Mouse (Mus musculus) v-Abl transformed pro-B cells (cell line): ENCODE measurements around the gene Gm20388.

Experiments used
- in situ Hi-C, 2 experiments: fragments of 400-800 bp; cut with MboI; formaldehyde crosslinking; loops; one replicate each; pipeline ENCODE4 v1.15.1; 2025; ENCODE audit not compliant: unreplicated experiment in 2 of 2

The Gm20388 gene

DNA sequence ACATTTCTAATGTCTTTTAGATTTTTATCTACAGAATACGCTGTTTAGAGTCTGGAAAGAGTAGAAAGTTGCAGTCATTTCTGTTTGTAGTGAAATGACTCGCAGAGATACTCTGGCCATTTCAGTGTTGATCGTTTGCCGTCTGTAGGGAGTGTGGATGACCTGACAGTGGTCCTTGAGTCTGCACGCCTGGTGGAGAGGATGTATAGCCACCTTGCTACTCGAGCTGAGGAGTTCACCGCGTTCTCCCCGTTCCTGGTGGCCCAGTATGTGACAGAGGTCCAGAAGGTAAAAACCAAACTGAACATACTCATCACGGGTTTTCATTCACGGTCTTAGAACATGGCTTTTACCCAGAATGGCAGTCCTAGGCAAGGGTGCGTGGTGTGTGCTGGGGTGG lies 4134.3 kb downstream of the Gm20388 start:
- in situ Hi-C loops = loop anchor here in 1 of 2 experiments (10.0 kb wide), 1 partner anchor 250 kb away; no protein-coding TSS in a partner anchor

DNA sequence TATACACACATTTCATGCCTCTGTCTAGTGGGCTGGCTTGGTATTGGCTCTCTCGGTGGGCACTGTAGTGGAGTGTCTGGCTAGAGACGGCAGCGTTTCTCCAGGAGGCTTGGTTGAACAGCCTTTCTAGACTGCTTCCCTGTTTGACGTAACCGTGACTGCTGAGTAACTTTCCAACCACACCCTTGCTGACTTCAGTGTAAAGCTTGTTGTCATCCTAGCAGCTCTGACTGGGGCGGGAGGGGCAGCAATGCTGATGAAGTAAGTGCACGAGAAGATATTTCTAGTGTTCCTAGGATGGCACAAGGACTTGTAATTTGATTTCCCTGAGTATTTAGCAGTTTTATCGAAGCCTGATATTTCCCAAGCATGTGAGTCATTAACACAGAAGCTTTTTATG lies 4135.2 kb downstream of the Gm20388 start:
- in situ Hi-C loops = loop anchor here in 1 of 2 experiments (10.0 kb wide), 1 partner anchor 251 kb away; no protein-coding TSS in a partner anchor

DNA sequence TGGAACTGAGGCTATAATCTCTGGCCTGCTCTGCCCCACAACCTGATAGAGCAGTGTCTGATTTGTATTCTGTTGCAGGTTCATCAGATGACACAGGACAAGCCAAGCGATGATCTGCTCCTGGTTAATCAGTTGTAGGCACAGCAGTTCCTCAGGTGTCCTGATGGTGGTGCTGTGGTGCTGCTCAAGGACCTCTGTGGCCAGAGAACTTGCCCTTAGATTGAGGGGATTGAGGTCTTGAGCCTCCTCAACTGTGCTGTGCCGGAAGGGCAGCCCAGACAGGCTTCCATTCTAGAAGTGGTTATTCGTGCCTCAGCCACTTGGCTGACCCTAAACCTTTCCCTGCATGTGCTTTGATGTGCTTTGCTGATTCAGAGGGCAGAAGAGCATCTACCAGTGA lies 4141.5 kb downstream of the Gm20388 start:
- in situ Hi-C loops = loop anchor here (5.0 to 10.0 kb wide), 3 partner anchors 163 to 300 kb away; no protein-coding TSS in a partner anchor

DNA sequence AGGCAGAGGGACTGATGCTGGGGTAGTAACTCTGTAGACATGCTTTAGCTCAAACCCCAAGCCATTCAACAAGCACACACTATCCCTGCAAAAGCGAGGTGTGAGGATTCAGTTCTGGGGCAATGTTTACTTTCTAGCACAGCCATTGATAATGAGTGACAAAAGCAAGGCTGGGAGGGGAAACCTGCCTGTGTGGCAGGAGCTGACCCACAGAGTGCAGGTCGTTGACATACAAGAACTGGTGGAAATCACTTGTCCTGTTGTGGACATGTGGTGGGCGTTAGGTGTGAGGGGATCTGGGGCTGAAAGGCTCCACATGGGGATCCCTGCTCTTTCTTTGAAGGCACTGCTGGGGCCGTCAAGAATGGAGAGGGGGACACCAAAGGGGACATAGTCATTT lies 4141.9 kb downstream of the Gm20388 start:
- in situ Hi-C loops = loop anchor here (5.0 to 10.0 kb wide), 3 partner anchors 162 to 300 kb away; no protein-coding TSS in a partner anchor

DNA sequence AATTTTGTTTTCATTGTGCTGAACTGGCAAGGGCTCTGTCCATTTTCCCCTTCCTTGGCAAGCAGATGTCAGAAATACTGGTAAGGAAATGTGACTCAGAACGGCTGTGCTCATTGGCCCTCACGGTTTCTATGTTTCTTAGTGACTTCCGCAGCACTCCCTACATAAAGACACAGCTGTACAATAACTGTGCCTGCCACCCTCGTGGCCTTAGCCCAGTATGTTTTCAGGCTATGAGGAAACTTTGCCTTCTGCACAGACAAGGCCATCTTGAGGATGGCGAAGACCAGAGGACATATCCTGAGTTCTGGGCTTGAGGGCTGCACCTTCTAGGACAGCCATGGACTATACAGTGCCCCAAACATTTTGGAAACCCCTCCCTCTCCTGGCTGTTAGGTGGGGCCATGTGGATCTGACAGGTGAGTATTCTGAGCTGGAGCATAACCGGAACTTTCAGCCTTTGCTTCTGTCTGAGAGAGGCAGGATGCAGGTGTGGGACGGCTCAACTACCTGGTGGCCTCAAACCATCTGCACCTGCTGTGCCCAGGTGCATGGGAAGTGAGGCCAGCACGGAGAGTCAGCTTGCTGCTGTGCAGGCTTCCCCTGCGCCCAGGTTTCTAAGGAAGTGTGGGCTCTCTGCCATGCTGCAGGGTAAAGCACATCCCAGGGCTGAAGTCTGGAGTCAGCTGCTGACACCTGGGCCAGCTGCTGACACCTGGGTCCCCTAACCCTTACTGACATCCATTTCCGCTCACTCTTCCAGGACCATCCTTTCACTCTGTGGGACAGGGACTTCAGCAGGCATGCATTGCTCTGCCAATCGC lies 4146.4 kb downstream of the Gm20388 start:
- in situ Hi-C loops = loop anchor here (10.0 kb wide), 2 partner anchors 158 to 168 kb away; no protein-coding TSS in a partner anchor

DNA sequence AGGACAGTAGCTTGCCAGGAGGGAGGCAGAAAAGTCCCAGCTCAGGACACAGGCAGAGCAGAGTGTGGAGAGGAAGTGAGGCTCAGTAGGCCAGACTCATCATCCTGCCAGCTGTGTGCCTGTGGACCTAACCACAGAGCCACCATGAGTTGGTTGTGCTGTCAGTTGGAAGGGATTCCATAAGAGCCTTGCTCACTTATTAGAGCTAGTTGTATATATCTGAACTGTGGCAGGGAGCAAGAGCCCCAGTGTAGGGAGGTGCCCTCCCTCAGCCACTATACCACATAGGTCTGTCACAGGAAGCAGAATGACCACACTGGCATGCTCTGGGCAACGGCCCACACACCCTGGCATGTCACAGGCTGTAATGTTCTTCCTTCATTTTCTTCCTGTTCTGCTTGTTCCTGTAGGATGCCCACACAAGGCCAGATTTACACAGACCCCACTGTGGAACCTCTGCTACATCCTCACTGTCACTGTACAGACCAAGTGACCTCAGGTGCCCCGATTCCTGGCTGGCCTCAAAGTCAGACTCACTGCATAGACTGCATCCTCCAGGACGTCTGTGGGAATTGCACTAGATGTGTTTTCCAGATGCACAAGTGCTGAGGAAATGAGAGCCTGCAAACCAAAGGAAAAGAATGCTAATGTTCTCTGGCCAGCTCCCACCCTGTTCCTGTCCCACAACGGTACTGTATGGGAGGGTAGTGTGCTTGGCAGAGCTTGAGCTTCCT lies 4155.9 kb downstream of the Gm20388 start:
- in situ Hi-C loops = no loop called here

DNA sequence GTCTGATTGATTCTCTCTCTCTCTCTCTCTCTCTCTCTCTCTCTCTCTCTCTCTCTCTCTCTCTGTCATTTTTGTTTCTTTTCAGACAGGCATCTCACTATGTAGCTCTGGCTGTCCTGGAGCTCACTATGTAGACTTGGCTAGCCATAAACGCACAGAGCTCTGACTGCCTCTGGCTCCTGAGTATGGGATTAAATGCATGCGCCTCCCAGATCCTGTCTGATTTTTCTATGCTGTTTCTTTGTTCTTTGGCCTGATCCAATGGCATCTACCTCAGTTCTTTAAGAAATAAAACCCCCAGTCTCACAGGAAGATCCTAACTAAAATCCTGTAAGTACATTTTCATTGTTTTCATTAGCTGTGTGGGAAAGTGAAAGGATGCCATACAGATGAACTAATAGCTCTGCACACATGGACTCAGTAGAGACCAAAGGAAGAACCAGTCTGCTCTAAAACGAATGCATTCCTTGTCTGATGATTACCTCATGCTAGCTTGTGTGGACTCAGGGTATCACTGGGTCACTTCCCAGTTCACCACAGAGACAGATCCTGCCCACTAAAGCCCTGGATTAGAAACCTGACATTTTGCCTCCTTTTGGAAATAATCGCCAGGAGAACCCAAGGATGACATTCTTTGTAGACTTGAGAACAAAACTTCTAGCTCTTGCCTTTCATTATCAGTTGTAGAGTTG lies 4156.6 kb downstream of the Gm20388 start:
- in situ Hi-C loops = no loop called here

DNA sequence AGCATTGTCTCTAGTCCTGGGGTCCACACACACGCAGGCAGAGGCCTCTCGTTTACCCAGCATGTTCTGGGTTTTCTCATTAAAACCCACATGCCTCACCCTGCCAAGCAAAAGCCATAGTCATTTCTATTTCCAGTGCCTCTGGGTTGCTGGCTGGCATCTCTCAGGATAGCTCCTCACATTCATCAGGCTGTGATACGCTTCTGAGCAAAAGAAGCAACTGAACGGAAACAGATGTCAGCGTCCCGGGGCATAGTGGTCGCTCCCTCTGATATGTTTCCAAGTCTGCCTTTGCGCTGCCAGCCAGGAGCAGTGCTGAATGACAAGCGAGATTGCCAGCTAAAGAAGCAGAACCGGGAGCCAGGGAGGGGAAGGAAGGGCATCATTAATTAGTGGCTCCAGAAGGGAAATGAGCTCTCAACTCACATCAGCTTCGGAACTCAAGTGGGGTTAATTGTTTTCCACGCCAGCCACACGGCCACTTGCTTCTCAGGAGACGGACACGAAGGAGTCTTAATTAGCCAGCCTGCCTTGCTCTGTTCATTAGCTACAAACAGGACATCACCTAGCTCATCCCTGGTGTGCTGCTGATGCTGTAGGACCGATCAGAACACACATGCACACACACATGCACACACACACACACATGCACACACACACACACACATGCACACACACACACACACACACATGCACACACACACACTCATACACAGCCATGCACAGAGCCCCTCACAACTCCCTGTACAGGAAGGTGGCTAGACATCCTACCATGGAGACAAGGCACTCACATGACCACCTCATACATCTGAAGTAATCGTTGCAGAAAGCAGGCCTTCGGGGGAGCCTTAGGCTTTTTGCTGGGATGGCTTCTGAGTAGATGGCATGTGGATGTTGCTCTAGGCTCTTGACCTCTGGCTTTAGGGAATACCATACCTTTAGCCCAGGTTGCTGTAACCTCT lies 4160.0 kb downstream of the Gm20388 start:
- in situ Hi-C loops = loop anchor here in 1 of 2 experiments (10.0 kb wide), 1 partner anchor 124 kb away; no protein-coding TSS in a partner anchor

DNA sequence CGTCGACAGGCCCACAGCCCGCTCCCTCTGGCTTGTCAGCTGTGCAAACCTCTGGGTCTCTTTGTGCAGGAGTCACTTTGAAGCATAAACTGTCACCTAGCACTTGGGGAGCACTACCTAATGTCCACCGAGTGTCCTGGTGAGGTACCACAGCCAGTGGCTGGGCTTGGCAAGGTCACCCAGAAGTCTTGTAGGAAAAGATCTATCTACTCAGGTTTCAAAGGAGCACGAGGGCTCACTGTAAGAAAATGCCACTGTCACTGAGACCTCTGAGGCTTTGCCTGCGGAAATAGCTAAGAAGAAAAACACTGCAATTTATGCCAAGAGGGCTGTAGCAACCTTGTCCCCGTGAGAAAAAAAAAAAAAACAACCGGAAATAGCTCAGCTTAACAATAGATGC lies 4165.3 kb downstream of the Gm20388 start:
- in situ Hi-C loops = loop anchor here in 1 of 2 experiments (10.0 kb wide), 1 partner anchor 119 kb away; no protein-coding TSS in a partner anchor

DNA sequence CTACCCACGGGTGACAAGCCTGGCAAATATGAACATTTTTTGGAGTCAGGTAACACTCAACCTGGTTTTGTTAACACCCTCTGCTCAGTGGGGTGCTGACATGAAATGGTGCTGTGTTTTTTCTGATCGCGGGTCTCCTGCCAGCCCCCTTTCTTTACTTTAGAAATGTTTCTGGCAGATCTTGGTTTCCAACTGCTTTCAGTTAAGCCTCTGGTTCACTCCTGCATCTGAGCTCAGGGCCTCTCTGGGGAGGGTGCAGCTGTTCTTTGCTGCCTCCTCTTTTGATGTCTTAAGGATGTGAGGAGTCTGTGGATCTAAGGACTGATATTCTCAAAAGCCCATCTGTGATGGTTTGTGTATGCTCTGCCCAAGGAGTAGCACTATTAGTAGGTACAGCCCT lies 4165.8 kb downstream of the Gm20388 start:
- in situ Hi-C loops = loop anchor here in 1 of 2 experiments (10.0 kb wide), 1 partner anchor 118 kb away; no protein-coding TSS in a partner anchor

DNA sequence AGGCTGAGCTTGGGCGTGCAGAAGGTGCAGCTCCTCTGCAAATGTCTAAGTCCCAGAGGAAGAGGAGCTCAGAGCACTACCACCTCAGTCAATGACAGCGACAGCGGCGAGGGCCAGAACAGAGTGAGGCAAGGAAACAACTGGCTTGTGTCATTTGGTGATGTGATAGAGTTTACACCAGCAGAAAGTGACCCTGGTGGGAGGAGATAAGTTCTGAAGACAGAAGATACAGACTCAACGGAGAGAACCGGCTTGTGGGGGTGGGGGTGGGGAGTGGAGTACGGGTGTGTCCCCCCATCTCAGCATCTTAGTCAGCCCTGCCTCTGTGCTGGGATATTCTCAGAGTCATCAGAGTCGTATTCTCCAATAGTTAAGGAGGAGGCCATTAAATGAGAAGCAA lies 4166.7 kb downstream of the Gm20388 start:
- in situ Hi-C loops = loop anchor here in 1 of 2 experiments (10.0 kb wide), 1 partner anchor 117 kb away; no protein-coding TSS in a partner anchor

DNA sequence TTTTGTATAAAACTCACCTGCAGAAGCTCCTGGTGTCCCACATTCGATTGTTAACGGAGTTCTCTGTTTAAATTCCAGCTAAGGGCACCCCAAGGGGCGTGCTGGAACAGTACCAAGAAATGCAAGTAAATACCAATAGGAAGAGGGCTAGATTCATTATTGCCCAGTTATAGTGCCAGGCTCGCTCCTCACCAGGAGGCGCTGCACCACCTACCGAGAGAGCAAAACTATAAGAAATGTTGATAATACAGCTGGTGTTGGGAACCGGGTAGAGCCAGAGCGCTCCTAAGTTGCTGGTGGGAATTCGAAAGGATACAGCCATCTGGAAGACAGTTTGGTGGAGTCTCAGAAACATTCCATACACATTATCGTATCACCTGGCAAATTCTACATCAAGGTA lies 4167.4 kb downstream of the Gm20388 start:
- in situ Hi-C loops = loop anchor here in 1 of 2 experiments (10.0 kb wide), 1 partner anchor 117 kb away; no protein-coding TSS in a partner anchor

DNA sequence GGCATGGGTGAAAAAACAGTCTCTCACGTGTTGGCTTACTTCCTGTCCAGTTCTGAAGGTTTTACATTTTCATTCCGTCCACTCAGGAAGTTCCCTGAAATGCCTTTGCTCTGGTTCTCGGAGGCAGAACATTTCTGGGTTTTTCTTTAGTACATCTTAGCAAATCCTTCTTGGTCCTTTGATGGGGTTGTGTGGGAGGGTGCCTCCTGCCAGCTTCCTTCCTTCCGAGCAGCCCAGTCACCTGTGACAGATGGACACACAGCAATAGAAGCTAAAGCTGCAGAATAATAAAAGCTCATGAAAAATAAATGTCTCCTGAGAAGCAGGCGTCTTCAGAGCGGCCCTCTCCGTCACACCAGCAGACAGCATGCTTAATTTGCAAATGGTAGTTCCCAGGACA lies 4168.3 kb downstream of the Gm20388 start:
- in situ Hi-C loops = loop anchor here in 1 of 2 experiments (10.0 kb wide), 1 partner anchor 116 kb away; no protein-coding TSS in a partner anchor

DNA sequence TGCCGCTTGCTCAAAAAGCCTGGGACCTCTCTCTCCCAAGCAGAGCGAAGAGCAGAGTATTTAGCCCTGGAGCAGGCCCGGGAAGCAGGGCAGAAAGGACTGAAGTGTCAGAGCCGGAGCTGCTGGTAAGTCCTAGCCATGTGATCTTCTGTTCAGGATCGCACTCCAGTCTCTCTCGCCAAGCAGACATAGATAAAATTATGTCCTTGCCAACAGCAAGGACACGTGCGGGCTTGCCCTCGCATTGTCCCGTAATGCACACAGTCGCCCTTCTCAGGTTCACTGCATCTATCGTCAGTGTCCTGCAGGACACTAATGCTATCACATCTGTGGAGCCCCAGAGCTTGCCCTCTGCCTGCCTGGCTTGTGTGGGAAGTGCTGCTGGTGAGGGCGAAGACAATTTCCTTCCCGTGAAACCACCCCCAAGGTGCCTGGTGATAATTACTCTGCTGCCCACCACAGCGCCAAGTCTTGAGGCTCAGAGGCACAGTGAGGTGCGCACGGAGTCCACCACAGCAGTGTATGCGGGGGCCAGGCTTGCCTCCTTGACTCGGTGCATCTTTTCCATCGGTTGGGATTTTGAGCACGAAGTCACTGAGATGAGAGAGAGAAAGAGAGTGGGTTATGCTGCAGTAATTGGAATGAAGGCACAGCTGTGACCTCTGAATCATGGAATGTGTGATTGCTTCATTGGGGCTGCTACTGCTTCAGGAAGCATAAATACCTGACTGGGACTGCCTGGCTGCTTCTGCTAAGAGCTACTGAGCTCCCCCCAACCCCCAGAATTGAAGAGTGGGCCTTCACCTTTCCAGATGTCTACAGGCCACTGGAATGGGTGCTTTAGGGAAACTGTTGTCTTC lies 4170.1 kb downstream of the Gm20388 start:
- in situ Hi-C loops = no loop called here

DNA sequence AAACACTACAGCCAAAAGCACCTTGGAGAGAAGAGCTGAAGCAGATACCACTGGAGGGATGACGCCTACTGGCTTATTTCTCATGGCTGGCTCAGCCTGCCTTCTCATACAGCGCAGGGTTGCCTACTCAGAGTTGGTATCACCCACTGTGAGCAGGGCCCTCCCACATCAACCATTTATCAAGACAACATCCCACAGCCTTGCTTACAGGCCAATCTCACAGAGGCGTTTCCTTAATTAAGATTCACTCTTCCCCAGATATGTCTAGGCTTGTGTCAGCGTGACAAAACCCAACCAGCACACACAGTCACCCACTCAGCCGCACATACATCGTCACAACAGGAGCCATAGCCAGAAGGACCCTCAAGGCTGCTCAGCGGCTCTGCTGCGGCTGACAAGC lies 4172.0 kb downstream of the Gm20388 start:
- in situ Hi-C loops = no loop called here

DNA sequence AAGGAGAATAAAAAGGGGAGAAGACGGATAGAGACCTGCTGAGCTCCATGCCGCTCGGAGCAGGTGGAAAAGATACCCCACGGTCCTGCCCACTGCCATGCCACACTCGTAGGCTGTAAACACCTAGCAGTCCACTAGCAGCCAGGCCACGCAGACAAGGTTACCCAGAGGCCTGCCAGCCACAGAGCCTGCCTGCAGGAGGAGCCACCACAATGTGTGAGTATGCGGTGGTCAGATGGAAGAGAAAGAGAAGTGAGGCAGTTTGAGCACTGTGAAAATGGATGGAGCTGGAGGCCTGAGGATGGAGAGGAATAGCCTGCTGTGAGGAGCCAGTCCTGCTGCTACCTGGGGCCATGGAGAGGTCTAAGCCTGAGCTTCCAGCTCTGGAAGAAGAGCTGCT lies 4173.0 kb downstream of the Gm20388 start:
- in situ Hi-C loops = no loop called here

DNA sequence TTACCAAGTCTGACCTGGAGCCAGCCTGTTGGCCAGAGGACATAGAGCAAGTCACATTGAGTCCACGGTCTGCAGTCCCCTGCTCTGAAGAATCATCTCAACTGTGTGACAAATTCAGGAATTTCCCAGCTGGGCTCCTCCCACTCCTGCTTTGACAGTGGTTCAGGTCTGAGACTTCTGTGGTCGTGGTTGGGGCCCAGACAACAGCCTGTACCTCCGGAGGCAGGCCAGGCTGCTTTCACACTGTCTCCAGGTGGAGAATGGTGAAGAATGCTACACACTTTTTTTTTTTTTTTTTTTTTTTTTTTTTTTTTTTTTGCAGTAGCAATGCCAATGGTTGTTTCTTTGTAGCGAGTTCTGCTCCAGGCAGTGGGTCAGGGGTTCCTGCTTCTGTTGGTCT lies 4175.0 kb downstream of the Gm20388 start:
- in situ Hi-C loops = no loop called here

DNA sequence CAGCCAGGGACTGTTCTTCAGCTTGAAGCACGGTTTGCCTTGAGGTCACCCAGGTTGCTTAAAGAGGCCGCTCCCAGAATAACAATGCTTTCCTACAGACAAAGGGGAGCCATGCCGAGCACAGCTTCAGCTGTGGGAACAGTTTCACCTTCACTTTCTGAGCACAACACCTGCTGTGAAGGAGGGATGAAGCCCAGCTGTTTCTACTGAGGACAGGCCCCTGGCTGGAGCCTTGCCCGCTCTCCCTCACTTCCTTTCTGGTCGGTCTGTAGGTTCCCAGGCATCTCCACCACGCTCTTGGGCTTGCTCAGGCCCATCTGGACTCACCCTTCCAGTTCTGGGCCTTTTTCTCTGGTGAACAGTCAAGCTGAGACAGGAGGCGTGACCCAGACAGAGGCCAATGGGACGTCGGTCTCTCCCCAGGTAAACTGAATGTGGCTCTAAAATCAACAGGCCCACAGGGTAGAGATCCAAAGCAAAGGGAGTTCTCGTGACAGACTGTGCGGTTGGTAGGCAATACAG lies 4177.5 kb downstream of the Gm20388 start:
- in situ Hi-C loops = no loop called here
